Mouse (Mus musculus) gastrocnemius, postnatal 36 days (tissue): ENCODE results near the gene Recql. TPM values are rescaled to one million over a fixed set of nuclear protein-coding genes. Genes with fewer than 3 reads are reported as not detected.

ENCODE experiments used
- DNase-seq, 2 experiments: peaks; one replicate each; pipeline ENCODE4 v3.0.0; 2022
- intact Hi-C: fragments of 180-260 bp; cut with DNase I; formaldehyde crosslinking; loops from one replicate; pipeline ENCODE4 v1.15.1; 2025
- long read RNA-seq, 2 experiments: library from polyadenylated mRNA; stranded (forward); transcript quantifications; one replicate each; pipeline ENCODE4 v2.0.0; 2021
- total RNA-seq, 2 experiments: library from RNA; stranded (reverse); gene quantifications; 2 replicates each; pipeline ENCODE4 v1.2.3; 2021

Gene Recql
- 1 to 10 TPM; 4.8 to 6.2 TPM for total RNA-seq
- long read RNA-seq, experiment 1, partial matches to known transcripts: 0 of 4 reads
- long read RNA-seq, experiment 1, other reads (novel, unspliced or antisense): 2 of 4 reads
- long read RNA-seq, experiment 2, transcript Recql-203 (15 exons, 3,389 nt): major isoform, 6 of 10 reads
- long read RNA-seq, experiment 2, partial matches to known transcripts: 3 of 10 reads
- long read RNA-seq, experiment 2, other reads (novel, unspliced or antisense): 0 of 10 reads

GRCm38 (mm10) chr6:142387011-142387754 lies at the start of gene Recql, which contains the start of gene Golt1b:
TSS of gene Recql (minus strand) at chr6:142387087.
TSS of gene Golt1b (plus strand) at chr6:142387221.
- peak; percentile 97 for DNase-seq
- intact Hi-C loops: loop anchor here (2.0 to 5.0 kb wide), 2 partner anchors 40 to 135 kb away; no protein-coding TSS in a partner anchor

- intact Hi-C loops: no loop called here
- DNase-seq: no peak
Observed at GRCm38 (mm10) chr6:142429072-142429471, 42.2 kb upstream of the Recql start.

GRCm38 (mm10) chr6:142424976-142425375 lies 38.1 kb upstream of the Recql start:
- no peak for DNase-seq
- intact Hi-C loops: no loop called here

- no peak for DNase-seq
- intact Hi-C loops: no loop called here
Observed at GRCm38 (mm10) chr6:142414597-142414996, 27.7 kb upstream of the Recql start.

- no peak for DNase-seq
- intact Hi-C loops: no loop called here
Observed at GRCm38 (mm10) chr6:142413845-142414244, 27.0 kb upstream of the Recql start.

- no peak for DNase-seq
- intact Hi-C loops: no loop called here
Observed at GRCm38 (mm10) chr6:142412906-142413491, 26.1 kb upstream of the Recql start, which contains the start of gene Spx. TSS of gene Spx (plus strand) at chr6:142413441.

GRCm38 (mm10) chr6:142411140-142411539 lies 24.3 kb upstream of the Recql start:
- intact Hi-C loops: no loop called here
- DNase-seq: no peak

- no peak for DNase-seq
- intact Hi-C loops: no loop called here
Observed at GRCm38 (mm10) chr6:142395756-142396155, 8.9 kb upstream of the Recql start.

GRCm38 (mm10) chr6:142394669-142395068 lies 7.8 kb upstream of the Recql start:
- no peak for DNase-seq
- intact Hi-C loops: no loop called here

- intact Hi-C loops: no loop called here
- DNase-seq: no peak
Observed at GRCm38 (mm10) chr6:142392312-142392711, 5.4 kb upstream of the Recql start.

- DNase-seq: no peak
- intact Hi-C loops: loop anchor here (5.0 kb wide), 1 partner anchor 133 kb away; no protein-coding TSS in a partner anchor
Observed at GRCm38 (mm10) chr6:142389101-142389500, 2.2 kb upstream of the Recql start.

- intact Hi-C loops: loop anchor here (2.0 to 5.0 kb wide), 2 partner anchors 41 to 134 kb away; no protein-coding TSS in a partner anchor
- DNase-seq: no peak
Observed at GRCm38 (mm10) chr6:142387755-142388271, 926 bp upstream of the Recql start.

GRCm38 (mm10) chr6:142386285-142387010 lies 439 bp downstream of the Recql start:
- intact Hi-C loops: loop anchor here (2.0 to 5.0 kb wide), 2 partner anchors 40 to 136 kb away; no protein-coding TSS in a partner anchor
- no peak for DNase-seq

- no peak for DNase-seq
- intact Hi-C loops: no loop called here
Observed at GRCm38 (mm10) chr6:142384521-142384920, 2.4 kb downstream of the Recql start.

- intact Hi-C loops: no loop called here
- DNase-seq: no peak
Observed at GRCm38 (mm10) chr6:142381615-142382014, 5.3 kb downstream of the Recql start.

- intact Hi-C loops: no loop called here
- DNase-seq: no peak
Observed at GRCm38 (mm10) chr6:142379961-142380360, 6.9 kb downstream of the Recql start.

GRCm38 (mm10) chr6:142378576-142379330 lies 8.1 kb downstream of the Recql start:
- DNase-seq: no peak
- intact Hi-C loops: no loop called here

GRCm38 (mm10) chr6:142377081-142377480 lies 9.8 kb downstream of the Recql start:
- DNase-seq: no peak
- intact Hi-C loops: no loop called here

GRCm38 (mm10) chr6:142369568-142369967 lies 17.3 kb downstream of the Recql start:
- no peak for DNase-seq
- intact Hi-C loops: loop anchor here (10.0 kb wide), 1 partner anchor 385 kb away; the partner anchor contains the start of gene Cmas
